Mouse (Mus musculus): ENCODE data around the gene Hdx.

DNA sequence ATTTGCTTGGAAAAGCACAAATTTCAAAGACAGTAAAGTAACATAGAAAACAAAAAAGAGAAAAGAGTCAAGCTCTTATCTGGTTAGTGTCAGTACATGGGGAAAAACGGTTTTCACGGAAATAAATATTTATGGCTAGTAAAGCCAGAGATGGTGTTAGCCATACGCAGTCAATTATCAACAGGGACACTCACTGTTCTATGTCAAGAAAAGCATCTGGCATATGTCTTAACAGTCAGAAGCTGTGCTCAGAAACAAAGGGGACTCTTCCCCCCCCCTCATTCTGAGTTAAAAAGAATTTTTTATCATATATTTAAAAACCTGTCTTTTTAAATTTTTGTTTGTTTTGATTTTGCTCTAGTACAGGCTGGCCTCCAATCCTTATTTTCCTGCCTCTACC is 25.2 kb downstream of the Hdx start:
- TF ChIP-seq CTCF (IDR thresholded peaks at IDR 0.05) (no peak), EP300 (IDR thresholded peaks at IDR 0.05; ENCODE audit: insufficient read depth, low read depth, low read length) (no peak), POLR2A (IDR thresholded peaks at IDR 0.05; ENCODE audit: insufficient read depth, low read depth, low read length) (no peak)
